Mouse (Mus musculus): ENCODE data around the gene Treml2.

- TF ChIP-seq POLR2A (IDR thresholded peaks at IDR 0.05; ENCODE audit: borderline replicate concordance, low read depth, low read length): no peak
- no peak for TF ChIP-seq CTCF (IDR thresholded peaks at IDR 0.05; ENCODE audit: low read depth, low read length)
Observed at GRCm38 (mm10) chr17:48357892-48358291, 58.6 kb downstream of the Treml2 start.
